Mouse (Mus musculus) stomach, postnatal 0 days (tissue): ENCODE results near the gene Cxcr1.

Experiments
- CTCF ChIP-seq: IDR thresholded peaks from 2 replicates; pipeline ENCODE4 v1.5.1; 2016; ENCODE audit warnings: antibody characterized with exemption, low read depth, mild to moderate bottlenecking, moderate library complexity
- EP300 ChIP-seq: optimal IDR thresholded peaks from 2 replicates; pipeline ENCODE3; 2016; ENCODE audit warnings: antibody characterized with exemption

- TF ChIP-seq EP300 (no peak), CTCF (no peak)
Observed at GRCm38 (mm10) chr1:74179624-74180408, 14.6 kb downstream of the Cxcr1 start.
